15 mouse cellular contexts compared by ENCODE assay signal in the genomic region with DNA sequence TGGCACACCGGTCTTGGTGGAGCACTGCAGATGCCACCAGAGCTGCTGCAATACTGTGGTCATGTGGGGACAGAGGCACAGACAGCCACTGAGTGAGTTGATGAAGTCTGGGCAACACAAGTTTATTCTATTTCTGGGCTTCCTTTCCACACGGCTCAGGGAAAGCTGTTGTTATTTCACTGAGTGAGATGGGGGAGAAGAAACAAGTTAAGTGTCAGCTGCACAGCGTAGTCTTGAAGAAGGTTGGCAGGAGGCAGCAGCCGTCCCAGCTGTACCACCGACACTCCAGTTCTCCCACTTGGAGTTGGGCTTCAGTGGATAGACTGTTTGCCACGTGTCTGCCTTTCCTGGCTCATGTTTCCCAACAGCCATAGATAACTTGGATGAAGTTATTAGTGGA.
DNase-seq lines count a peak whose midpoint lies in the region; ATAC-seq and TF ChIP-seq lines count a peak whose summit lies in the region.
"Had no signal": no experiment of that assay in that cellular context is flagged by ENCODE, and none has a peak within 500 bp of the region (broad histone marks: within the 10 kb centered on the region; RNA-seq: fewer than 3 reads in every experiment).

No protein-coding gene starts in this region.

- no peak overlapping the region for H3K9ac ChIP-seq in embryonic facial prominence, embryonic 12.5 days
- no peak overlapping the region for H3K9ac ChIP-seq in lung, embryonic 15.5 days
- no peak overlapping the region for H3K9ac ChIP-seq in stomach, postnatal 0 days (ENCODE audit: low read length)
- no peak overlapping the region for H3K9ac ChIP-seq in kidney, embryonic 16.5 days (replicated peaks; ENCODE audit: low read length)
- H3K9ac ChIP-seq: neural tube, embryonic 12.5 days had no signal

- no peaks in the 10 kb centered on the region for H3K9me3 ChIP-seq in embryonic facial prominence, embryonic 12.5 days
- H3K9me3 ChIP-seq in embryonic facial prominence, embryonic 10.5 days, result no peaks in the 10 kb centered on the region
- H3K9me3 ChIP-seq in lung, embryonic 15.5 days, result no peaks in the 10 kb centered on the region
- no peaks in the 10 kb centered on the region for H3K9me3 ChIP-seq in stomach, postnatal 0 days (ENCODE audit: control insufficient read depth, low read length)
- no peaks in the 10 kb centered on the region for H3K9me3 ChIP-seq in kidney, embryonic 16.5 days (ENCODE audit: low read length)
- H3K9me3 ChIP-seq: neural tube, embryonic 12.5 days had no signal

- H3K36me3 ChIP-seq in embryonic facial prominence, embryonic 12.5 days, result no peaks in the 10 kb centered on the region
- H3K36me3 ChIP-seq in embryonic facial prominence, embryonic 10.5 days (replicated peaks), result no peaks in the 10 kb centered on the region
- no peaks in the 10 kb centered on the region for H3K36me3 ChIP-seq in lung, embryonic 15.5 days
- no peaks in the 10 kb centered on the region for H3K36me3 ChIP-seq in stomach, postnatal 0 days (ENCODE audit: control insufficient read depth, insufficient read depth, low read length)
- H3K36me3 ChIP-seq in kidney, embryonic 16.5 days (ENCODE audit: insufficient read depth, low read length), result no peaks in the 10 kb centered on the region
- H3K36me3 ChIP-seq: neural tube, embryonic 12.5 days had no signal

- no peak overlapping the region for H3K4me3 ChIP-seq in embryonic facial prominence, embryonic 12.5 days
- no peak overlapping the region for H3K4me3 ChIP-seq in embryonic facial prominence, embryonic 10.5 days
- no peak overlapping the region for H3K4me3 ChIP-seq in lung, embryonic 15.5 days
- H3K4me3 ChIP-seq in stomach, postnatal 0 days (ENCODE audit: low read depth, low read length), result no peak overlapping the region
- no peak overlapping the region for H3K4me3 ChIP-seq in kidney, embryonic 16.5 days (ENCODE audit: low read length)
- H3K4me3 ChIP-seq: neural tube, embryonic 12.5 days had no signal

- H3K4me1 ChIP-seq in embryonic facial prominence, embryonic 12.5 days, result peaks cover 36% of the 10 kb centered on the region
- peaks cover 43% of the 10 kb centered on the region for H3K4me1 ChIP-seq in embryonic facial prominence, embryonic 10.5 days
- H3K4me1 ChIP-seq in lung, embryonic 15.5 days, result peaks cover 9% of the 10 kb centered on the region
- no peaks in the 10 kb centered on the region for H3K4me1 ChIP-seq in stomach, postnatal 0 days (replicated peaks; ENCODE audit: control insufficient read depth, insufficient read depth)
- peaks cover 8% of the 10 kb centered on the region for H3K4me1 ChIP-seq in kidney, embryonic 16.5 days (ENCODE audit: insufficient read depth, low read length)

- DNase-seq in embryonic facial prominence, embryonic 10.5 days (ENCODE audit: low spot score), result no peak
- DNase-seq in lung, adult 18-20 months, result no peak
- peak; percentile 71 for DNase-seq in left cerebral cortex, adult 11 months (ENCODE audit: low spot score)
- DNase-seq in telencephalon, adult 2 months (ENCODE audit: low read depth, low spot score), result peak; percentile 95
- DNase-seq in stomach, postnatal 0 days (ENCODE audit: low spot score), result no peak
- DNase-seq: adrenal gland, adult 2 months; cerebellum, adult 9-11 months; liver; spleen, adult 18-20 months had no signal

- TF ChIP-seq CTCF in stomach, postnatal 0 days (IDR thresholded peaks at IDR 0.05; ENCODE audit: low read depth), result no peak

- H3K4me2 ChIP-seq in embryonic facial prominence, embryonic 12.5 days (replicated peaks), result no peak overlapping the region
- H3K4me2 ChIP-seq in lung, embryonic 15.5 days, result no peak overlapping the region
- no peak overlapping the region for H3K4me2 ChIP-seq in stomach, postnatal 0 days (replicated peaks; ENCODE audit: low read depth)
- H3K4me2 ChIP-seq in kidney, embryonic 16.5 days (replicated peaks; ENCODE audit: low read depth, low read length), result no peak overlapping the region
- H3K4me2 ChIP-seq: midbrain, embryonic 11.5 days; neural tube, embryonic 12.5 days had no signal

- ATAC-seq in embryonic facial prominence, embryonic 12.5 days (ENCODE audit: insufficient number of reproducible peaks, insufficient read depth, low FRiP score, low TSS enrichment), result no peak
- peak; percentile 19; the same call in 1 of the 2 replicates for ATAC-seq in lung, embryonic 15.5 days (ENCODE audit: borderline replicate concordance, extremely low read depth, low FRiP score, low TSS enrichment)
- no peak for ATAC-seq in stomach, postnatal 0 days (ENCODE audit: low FRiP score, low TSS enrichment)
- ATAC-seq in kidney, embryonic 16.5 days (ENCODE audit: low FRiP score, low TSS enrichment), result no peak
- ATAC-seq: intestine, postnatal 0 days had no signal

- no peaks in the 10 kb centered on the region for H3K27me3 ChIP-seq in embryonic facial prominence, embryonic 12.5 days
- H3K27me3 ChIP-seq in embryonic facial prominence, embryonic 10.5 days (replicated peaks; ENCODE audit: low read depth, poor library complexity, severe bottlenecking), result no peaks in the 10 kb centered on the region
- no peaks in the 10 kb centered on the region for H3K27me3 ChIP-seq in lung, embryonic 15.5 days
- H3K27me3 ChIP-seq in stomach, postnatal 0 days (ENCODE audit: control insufficient read depth, insufficient read depth, low read length), result no peaks in the 10 kb centered on the region
- H3K27me3 ChIP-seq in kidney, embryonic 16.5 days (ENCODE audit: insufficient read depth, low read length), result no peaks in the 10 kb centered on the region
- H3K27me3 ChIP-seq: neural tube, embryonic 12.5 days had no signal

- no peak for TF ChIP-seq EP300 in stomach, postnatal 0 days (optimal IDR thresholded peaks at IDR 0.05)

- 73% methylated on average over 6 of the region's 6 CpGs for WGBS in embryonic facial prominence, embryonic 12.5 days
- 83% methylated on average over 6 of the region's 6 CpGs for WGBS in embryonic facial prominence, embryonic 10.5 days
- 27% methylated on average over 6 of the region's 6 CpGs for WGBS in lung, embryonic 15.5 days
- WGBS in stomach, postnatal 0 days, result 55% methylated on average over 6 of the region's 6 CpGs
- 54% methylated on average over 6 of the region's 6 CpGs for WGBS in kidney, embryonic 16.5 days

- peak overlapping the region; percentile 42; the same call in 1 of the 2 replicates for H3K27ac ChIP-seq in embryonic facial prominence, embryonic 12.5 days
- no peak overlapping the region for H3K27ac ChIP-seq in embryonic facial prominence, embryonic 10.5 days (replicated peaks)
- H3K27ac ChIP-seq in lung, embryonic 15.5 days, result no peak overlapping the region
- H3K27ac ChIP-seq in stomach, postnatal 0 days (replicated peaks), result no peak overlapping the region
- H3K27ac ChIP-seq in kidney, embryonic 16.5 days (ENCODE audit: low read length), result no peak overlapping the region
- H3K27ac ChIP-seq: neural tube, embryonic 12.5 days had no signal

Comparison
In these comparisons a context has a peak if more than half of its experiments do, and no peak if none do; other contexts are left out.
1. DNase-seq: peak in left cerebral cortex, adult 11 months (single experiment) and telencephalon, adult 2 months (single experiment); none in embryonic facial prominence, embryonic 10.5 days (single experiment), lung, adult 18-20 months (0 of 2) and stomach, postnatal 0 days (single experiment).